Mouse (Mus musculus) retina, postnatal 7 days (tissue): ENCODE results near the gene Cpt2.

ENCODE experiments used
- DNase-seq: peaks from one replicate; pipeline ENCODE4 v3.0.0-alpha.2; 2012; ENCODE audit warnings: low read depth, low spot score

Cpt2 gene

GRCm38 (mm10) chr4:107923145-107923802 lies at the start of gene Cpt2:
Cpt2 (minus strand) TSS chr4:107923610.
- DNase-seq = peak; percentile 88

- DNase-seq = no peak
Measured at GRCm38 (mm10) chr4:107971162-107971561, 47.8 kb upstream of the Cpt2 start.

GRCm38 (mm10) chr4:107969781-107970180 lies 46.4 kb upstream of the Cpt2 start:
- DNase-seq = no peak

DNA sequence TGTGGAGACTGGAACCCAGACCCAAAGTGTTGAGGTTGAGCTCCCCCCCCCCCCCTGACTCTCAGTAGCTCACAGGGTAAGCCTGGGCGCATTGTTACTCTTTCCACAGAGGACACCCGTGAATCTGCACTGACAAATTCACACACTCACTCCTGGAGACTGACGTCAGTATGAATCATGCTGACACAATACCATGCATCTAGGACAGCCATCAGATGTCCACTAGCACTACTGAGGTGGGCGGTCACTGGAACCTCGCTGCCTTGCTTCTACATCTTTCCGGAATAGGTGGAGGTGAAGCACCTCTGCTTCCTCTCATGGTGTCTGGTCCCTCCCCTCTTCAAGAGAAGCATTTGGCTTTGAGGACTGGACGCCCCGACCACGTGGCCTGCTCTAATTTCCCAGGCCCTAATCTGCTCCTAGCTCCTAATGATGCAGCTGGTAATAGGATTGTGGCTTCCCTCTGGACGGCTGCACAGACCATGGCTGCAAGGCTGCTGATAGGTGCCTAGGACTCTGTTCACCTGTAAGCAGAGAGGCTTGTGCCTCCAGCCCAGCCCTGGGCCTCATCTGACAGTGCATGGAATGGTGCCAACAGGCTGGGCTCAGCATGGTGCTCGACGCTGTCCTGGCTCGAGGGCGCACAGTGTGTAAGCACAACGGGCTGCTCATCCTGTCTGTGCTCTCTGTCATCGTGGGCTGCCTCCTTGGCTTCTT lies 44.7 kb upstream of the Cpt2 start, which contains the start of gene Slc1a7:
Gene Slc1a7 (plus strand): TSS at position 367 of the 717 bp plus-strand sequence.
- DNase-seq = peak; percentile 72

GRCm38 (mm10) chr4:107966416-107967109 lies 43.2 kb upstream of the Cpt2 start:
- no peak for DNase-seq

DNA sequence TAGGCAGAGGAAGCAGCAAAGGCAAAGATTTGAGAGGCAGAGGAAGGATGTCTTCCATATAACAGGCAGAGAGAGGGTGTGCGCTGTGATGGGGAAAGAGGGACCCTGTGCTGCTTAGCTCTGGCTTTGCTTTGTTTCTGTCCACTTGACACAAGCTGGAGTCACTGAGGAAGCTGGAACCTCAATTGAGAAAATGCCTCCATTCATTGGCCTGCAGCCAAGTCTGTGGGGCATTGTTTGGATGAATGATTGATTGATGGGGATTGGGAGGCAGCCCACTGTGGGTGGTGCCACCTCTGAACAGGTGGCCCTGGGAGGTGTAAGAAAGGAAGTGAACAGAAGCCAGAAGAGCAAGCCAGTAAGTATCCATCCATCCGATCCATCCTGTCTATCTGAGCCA lies 39.4 kb upstream of the Cpt2 start:
- no peak for DNase-seq

DNA sequence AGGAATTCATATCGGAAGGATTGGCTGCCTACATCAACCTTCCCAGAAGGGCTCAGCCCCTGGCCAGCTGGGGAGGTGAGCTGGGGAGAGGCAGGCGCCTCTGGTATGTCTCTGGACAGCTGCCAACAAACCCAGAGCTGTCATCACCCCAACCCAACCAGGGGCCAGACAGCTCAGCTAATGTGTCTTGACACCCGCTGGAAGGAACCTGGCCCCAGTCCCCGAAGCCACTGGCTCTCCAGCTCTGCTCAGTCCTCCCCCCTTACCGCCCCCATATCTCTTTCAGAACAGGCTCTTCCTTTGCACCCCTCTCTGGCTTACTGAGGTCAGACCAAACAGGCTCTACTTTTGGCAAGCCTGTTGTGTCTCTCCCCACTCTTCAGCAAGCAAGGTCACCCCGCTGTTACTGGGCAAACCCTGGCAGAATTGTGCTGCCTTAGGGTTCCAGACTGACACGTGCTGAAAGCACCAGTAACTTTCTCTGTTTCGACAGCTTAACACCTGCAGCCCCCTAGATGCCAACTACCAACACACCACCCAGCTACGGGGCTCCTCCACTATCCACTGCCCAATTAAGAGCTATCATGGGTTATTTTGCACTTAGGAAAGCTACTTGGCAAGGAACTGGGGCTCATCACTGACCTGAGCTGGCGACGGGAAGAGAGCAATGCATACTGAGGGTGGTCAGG lies 38.8 kb upstream of the Cpt2 start:
- no peak for DNase-seq

- DNase-seq = no peak
Measured at GRCm38 (mm10) chr4:107958487-107958886, 35.1 kb upstream of the Cpt2 start.

GRCm38 (mm10) chr4:107955691-107956090 lies 32.3 kb upstream of the Cpt2 start:
- no peak for DNase-seq

DNA sequence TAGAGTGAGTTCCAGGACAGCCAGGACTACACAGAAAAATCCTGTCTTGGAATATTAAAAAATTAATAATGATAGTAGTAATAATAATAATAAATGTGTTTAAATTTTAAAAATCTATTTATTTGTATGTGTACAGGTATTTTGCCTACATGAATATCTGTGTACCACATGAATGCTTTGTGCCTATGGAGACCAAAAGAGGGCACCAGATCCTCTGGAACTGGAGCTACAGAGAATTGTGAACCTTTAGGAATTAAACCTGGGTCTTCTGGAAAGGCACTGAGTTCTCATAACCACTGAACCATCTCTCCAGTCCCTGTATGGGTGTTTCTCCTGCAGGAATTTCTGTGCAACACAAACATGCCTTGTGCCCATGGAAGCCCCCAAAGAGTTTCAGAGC lies 29.4 kb upstream of the Cpt2 start:
- DNase-seq = no peak

DNA sequence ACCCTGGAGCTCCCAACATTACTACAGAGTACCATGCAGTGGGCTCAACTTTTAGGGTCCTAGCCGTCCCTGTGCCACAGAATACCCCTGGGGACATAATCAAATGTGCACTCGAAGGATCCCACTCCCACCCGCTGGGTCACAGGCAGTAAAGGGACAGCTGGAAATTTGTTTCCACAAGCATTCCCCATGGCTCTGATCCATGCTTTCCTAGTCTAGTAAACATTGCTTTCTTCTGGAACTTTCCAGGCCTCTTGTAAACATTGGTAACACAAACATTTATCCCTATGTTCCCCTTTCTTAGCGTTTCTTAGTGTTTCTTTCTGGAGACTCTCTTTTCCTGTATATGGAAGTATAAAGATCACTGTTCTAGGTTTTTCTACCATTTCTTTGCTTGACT lies 26.5 kb upstream of the Cpt2 start:
- DNase-seq = no peak

DNA sequence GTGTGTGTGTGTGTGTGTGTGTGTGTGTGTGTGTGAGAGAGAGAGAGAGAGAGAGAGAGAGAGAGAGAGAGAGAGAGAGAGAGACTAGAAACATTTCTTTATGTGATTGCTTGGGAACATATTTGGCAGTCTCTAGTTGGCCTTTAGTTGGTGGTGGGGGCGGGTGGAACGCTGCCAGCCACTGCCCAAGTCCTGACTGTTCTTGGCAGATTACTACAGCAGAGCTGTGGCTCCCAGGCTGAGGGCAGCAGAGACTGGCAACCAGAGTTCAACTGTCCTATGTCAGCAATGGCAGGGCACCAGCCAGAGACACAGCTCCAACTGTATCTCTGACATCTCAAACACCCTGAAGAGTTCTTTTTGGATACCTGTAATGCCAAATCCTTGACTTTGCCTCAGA lies 20.7 kb upstream of the Cpt2 start:
- DNase-seq = no peak

GRCm38 (mm10) chr4:107942741-107943140 lies 19.3 kb upstream of the Cpt2 start:
- no peak for DNase-seq

- no peak for DNase-seq
Measured at GRCm38 (mm10) chr4:107938124-107938523, 14.7 kb upstream of the Cpt2 start.

DNA sequence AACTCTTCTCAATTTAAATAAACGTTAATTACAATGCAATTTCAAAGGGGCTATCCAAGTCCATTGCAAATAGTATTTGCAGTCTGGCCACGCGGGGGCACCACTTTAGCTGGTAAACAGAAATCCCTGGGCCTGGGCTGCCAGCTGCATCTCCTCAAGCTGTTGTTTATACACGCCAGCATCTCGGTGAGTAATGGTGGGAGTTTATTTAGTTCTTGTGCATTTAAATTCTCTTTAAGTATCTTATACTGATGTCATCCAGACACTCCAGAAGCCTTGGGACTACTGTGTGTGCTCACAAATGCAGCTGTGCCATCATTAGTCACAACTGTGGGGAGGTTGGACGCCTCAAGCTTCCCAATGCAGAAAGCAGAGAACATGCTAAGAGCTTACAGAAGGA lies 13.9 kb upstream of the Cpt2 start:
- peak; percentile 56 for DNase-seq

GRCm38 (mm10) chr4:107935254-107935653 lies 11.8 kb upstream of the Cpt2 start:
- DNase-seq = no peak

- DNase-seq = no peak
Measured at GRCm38 (mm10) chr4:107933239-107933638, 9.8 kb upstream of the Cpt2 start.

DNA sequence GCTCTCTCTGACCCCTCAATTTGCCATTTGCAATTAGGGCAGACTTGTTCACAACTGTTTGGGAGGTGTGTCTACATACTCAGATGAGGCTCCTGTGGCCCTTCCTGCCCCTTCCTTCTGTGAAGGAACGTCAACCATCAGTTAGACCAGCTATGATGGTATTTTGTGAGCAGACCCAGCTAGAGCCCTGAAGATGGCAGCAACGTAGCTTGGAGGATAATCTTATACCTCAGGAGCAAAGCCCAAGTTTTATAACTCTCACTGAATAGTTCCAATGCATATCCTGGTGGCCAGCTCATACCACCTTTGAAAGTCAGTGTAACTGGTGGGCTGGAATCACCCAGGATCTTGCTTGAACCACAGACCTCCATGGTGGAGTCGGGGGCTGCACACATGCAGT lies 8.0 kb upstream of the Cpt2 start:
- DNase-seq = no peak

DNA sequence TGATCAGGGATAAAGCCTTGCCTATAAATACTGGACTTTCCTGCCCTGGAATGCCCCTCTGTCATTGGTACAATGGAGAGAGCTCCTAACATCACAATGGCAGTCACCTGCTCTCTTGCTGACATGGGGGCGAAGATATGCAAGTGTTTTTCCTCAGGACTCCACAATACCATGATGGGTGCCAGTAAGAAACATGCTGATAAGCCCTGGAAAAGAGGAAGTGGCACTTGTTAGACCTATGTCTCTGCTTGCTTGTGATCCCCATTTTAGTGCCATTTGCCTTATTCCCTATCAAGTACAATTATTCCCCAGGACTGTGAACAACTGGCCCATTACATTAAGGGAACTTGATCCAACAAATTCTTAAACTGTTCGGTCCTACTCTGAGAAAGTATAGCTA lies 5.3 kb upstream of the Cpt2 start:
- no peak for DNase-seq

GRCm38 (mm10) chr4:107928269-107928668 lies 4.9 kb upstream of the Cpt2 start:
- DNase-seq = no peak

GRCm38 (mm10) chr4:107923803-107924194 lies 389 bp upstream of the Cpt2 start:
- DNase-seq = no peak

GRCm38 (mm10) chr4:107921952-107922351 lies 1.5 kb downstream of the Cpt2 start:
- DNase-seq = no peak
